Mouse (Mus musculus) bone marrow, adult 2 months (tissue): ENCODE measurements around the gene Slc18a2.

ENCODE experiments used
- CTCF ChIP-seq: fragments of 200-500 bp; IDR thresholded peaks from 2 replicates; pipeline ENCODE4 v1.5.1; 2011; ENCODE audit warnings: low read length, control low read depth; ENCODE audit not compliant: control insufficient read depth, insufficient read depth
- POLR2A ChIP-seq: fragments of 200-500 bp; IDR thresholded peaks from 2 replicates; pipeline ENCODE4 v1.6.1; 2011; ENCODE audit warnings: low read depth, mild to moderate bottlenecking, control low read depth, low read length, borderline replicate concordance; ENCODE audit not compliant: control insufficient read depth

DNA sequence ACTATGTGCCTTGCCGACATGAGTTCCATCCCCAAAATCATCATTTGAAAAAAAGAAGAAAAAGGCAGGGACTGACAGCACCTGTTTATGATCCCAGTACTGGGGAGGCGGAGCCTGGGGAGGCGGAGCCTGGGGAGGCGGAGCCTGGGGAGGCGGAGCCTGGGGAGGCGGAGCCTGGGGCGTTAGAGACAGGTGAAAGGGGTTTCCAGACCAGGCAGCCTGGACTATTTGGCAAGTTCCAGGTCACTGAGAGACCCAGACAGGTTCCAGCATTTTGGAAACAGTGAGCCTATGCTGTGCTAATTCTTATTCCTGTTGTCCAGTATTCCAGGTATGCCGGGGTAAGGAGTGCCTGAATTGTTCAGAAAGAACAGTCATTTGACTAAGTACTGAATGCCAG lies 41.7 kb upstream of the Slc18a2 start, which contains the start of gene Kcnk18:
- TF ChIP-seq CTCF (no peak), POLR2A (no peak)
